Mouse (Mus musculus) urinary bladder, adult 18-20 months (tissue): ENCODE results near the gene Setd5.
A peak's percentile ranks its signal among the peaks of the same experiment; 100 is the strongest.

ENCODE experiments used
- DNase-seq, 2 experiments: peaks; one replicate each; pipeline ENCODE4 v3.0.0; 2022; ENCODE audit warnings: low spot score in 2 of 2, mixed read lengths in 2 of 2

The Setd5 gene

DNA sequence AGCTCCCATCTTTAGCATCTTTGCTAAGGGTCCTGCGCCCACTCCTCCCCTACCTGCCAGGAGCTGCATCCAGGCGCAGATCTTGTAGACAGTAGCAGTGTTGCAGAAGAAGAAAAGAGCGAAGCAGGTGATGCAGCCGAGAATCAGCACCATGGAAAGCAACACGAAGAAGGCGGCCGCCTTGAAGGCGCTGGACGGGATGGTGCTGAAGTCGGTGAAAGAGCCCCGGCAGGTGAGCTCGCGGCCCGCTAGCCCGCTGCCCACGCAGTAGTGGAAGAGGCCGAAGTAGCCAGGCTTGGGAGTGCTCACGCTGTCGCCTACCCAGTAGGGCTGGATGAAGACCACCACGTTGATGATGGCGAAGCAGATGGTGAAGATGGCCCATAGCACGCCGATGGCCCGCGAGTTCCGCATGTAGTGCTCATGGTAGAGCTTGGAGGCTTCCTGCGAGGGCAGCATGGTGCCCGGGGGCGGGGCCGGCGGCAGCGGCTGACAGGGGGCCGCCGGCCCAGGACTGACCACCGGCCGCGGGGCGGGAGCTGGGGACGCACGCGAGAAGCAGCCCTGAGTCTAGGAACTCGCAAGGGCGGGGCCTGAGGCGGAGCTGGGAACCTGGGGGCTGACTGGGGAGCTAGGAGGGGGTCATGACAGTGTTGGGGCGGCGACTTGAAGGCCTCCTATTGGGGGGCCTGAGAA lies 116.7 kb downstream of the Setd5 start:
- DNase-seq: peak in 1 of 2 experiments; percentile 19

DNA sequence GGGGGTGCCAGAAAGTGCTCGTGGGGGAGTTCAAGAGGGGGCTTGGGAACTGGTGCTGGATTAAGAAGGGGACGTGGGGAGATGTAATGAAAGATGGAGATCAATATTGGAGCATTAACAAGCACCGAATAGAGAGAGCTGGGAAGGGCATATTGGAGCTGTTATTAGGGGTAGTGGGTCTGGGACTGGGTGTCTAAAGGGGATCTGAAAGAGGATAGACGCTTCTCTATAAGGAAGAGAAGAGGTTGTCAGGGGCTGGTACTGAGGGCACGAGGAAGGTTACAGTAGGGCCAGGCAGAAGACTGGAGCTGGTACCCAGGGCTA lies 117.3 kb downstream of the Setd5 start:
- no peak for DNase-seq

DNA sequence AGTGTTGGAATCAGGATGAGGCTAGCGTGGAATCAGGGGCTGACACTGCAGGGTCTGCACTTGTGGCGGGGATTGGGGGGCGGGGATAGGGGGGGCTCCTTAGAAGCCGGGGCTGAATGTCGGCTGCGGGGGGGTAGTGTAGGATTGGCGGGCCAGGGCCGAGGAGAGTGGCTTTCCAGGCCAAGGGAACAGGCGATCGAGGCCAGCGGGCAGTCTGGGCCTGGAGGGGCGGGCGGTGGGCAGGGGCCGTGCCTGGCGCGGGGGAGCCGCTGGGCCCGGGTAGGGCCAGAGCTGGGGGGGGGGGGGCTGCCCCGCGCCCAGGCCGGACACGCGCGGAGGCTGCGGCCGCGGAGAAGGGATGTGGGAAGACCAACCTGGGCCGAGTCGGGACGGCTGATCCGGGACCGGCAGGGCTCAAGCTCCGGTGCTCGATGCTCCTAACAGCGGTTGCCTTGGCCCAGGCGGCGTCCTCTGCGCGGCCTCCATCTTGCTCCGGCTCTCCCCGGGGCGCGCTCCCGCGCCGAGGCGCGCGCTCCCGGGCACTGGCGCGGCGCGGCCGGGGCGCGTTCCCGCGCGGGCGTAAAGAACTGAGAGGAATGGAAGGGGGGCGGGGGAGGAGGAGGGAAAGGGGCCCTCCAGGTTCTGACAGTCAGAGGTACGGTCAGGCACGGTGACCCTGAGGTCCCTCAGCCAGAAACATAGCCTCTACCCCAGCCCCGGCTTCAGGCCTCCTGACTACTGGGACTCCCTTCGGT lies 117.9 kb downstream of the Setd5 start, which contains the start of gene Lhfpl4:
Lhfpl4 (minus strand) TSS at position 544 of the 755 bp plus-strand sequence.
- no peak for DNase-seq

DNA sequence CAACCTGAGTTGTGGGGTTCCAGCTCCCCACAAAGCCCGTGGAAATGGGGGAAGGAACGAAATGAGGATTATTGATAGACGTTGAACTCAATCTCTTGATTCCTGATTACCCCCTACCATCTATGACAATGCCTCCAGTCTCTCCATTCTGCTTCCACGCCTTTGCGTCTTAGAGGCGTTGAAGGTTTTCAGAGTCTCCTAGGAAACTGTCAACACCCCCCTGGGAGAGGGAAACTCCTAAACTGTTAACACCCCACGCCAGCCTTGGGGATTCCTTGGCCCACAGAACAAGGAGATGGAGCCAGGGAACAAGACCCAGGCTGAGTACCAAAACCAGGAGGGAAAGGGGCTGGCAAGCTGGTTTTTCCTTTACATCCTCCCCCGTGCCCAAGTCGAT lies 118.4 kb downstream of the Setd5 start:
- no peak for DNase-seq
